In genomic region chr17:76487347-76487746, GRCm38 (mm10) we compare ENCODE assay signal across 15 mouse cellular contexts.
"Had no signal": no experiment of that assay in that cellular context is flagged by ENCODE, and none has a peak within 500 bp of the region (broad histone marks: within the 10 kb centered on the region; RNA-seq: fewer than 3 reads in every experiment).

No protein-coding gene starts in this region.

- H3K9me3 ChIP-seq: limb, embryonic 10.5 days; limb, embryonic 13.5 days; liver, embryonic 13.5 days; megakaryocyte, embryonic 14.5 days had no signal

- H3K27ac ChIP-seq: limb, embryonic 10.5 days; limb, embryonic 13.5 days; liver, embryonic 13.5 days had no signal

- H3K27me3 ChIP-seq: limb, embryonic 13.5 days; liver, embryonic 13.5 days; megakaryocyte, embryonic 14.5 days had no signal

- H3K4me3 ChIP-seq: limb, embryonic 10.5 days; limb, embryonic 13.5 days; liver, embryonic 13.5 days; megakaryocyte, embryonic 14.5 days had no signal

- H3K4me1 ChIP-seq: limb, embryonic 10.5 days; limb, embryonic 13.5 days; liver, embryonic 13.5 days; megakaryocyte, embryonic 14.5 days had no signal

- ATAC-seq: inflammation-experienced regulatory T-cells, adult 6 months; intestine, embryonic 16.5 days had no signal

- H3K9ac ChIP-seq: limb, embryonic 13.5 days; liver, embryonic 13.5 days had no signal

- H3K4me2 ChIP-seq: limb, embryonic 13.5 days; liver, embryonic 13.5 days; midbrain, embryonic 11.5 days had no signal

- H3K36me3 ChIP-seq: limb, embryonic 10.5 days; limb, embryonic 13.5 days; liver, embryonic 13.5 days had no signal

- DNase-seq: kidney, adult 18-20 months; kidney, adult 9 months; kidney, postnatal 14 days; kidney, postnatal 4 days; liver, embryonic 13.5 days; midbrain, embryonic 14.5 days; right cerebral cortex, postnatal 14 days; right cerebral cortex, postnatal 4 days; thymus, postnatal 25 days had no signal
